In genomic region chr12:55389132-55390081, GRCm38 (mm10) we compare ENCODE assay signal across 8 mouse cellular contexts. TPM values are rescaled to one million over a fixed set of nuclear protein-coding genes. Genes with fewer than 3 reads are reported as not detected.
DNase-seq lines count a peak whose midpoint lies in the region; ATAC-seq lines count a peak whose summit lies in the region.

No protein-coding gene starts in this region.

- ATAC-seq in kidney, embryonic 15.5 days (replicated peaks; ENCODE audit: low FRiP score), result no peak

- H3K9me3 ChIP-seq in kidney, embryonic 15.5 days (replicated peaks), result no peaks in the 10 kb centered on the region

- DNase-seq in kidney, adult 11 months, result no peak
- peak; percentile 83 for DNase-seq in MEL-GATA-1-ER (ENCODE audit: extremely low read depth, low read depth)
- peak; percentile 72 for DNase-seq in induced T-regulatory cell, adult 2 months (ENCODE audit: low read depth)
- peak; percentile 65 for DNase-seq in naive thymus-derived CD4-positive, alpha-beta T cell, adult 2 months (ENCODE audit: low read depth)
- DNase-seq in testis, postnatal 10 days (ENCODE audit: low spot score), result no peak
- DNase-seq in layer of hippocampus, adult 9-10 months (ENCODE audit: low spot score), result no peak
- DNase-seq in left cerebral cortex, adult 8-10 months (ENCODE audit: low spot score in 2 of 2), result no peak

- H3K27ac ChIP-seq in kidney, embryonic 15.5 days, result peak overlapping the region; percentile 51; the same call in 1 of the 2 replicates

- H3K36me3 ChIP-seq in kidney, embryonic 15.5 days, result no peaks in the 10 kb centered on the region

- H3K27me3 ChIP-seq in kidney, embryonic 15.5 days, result no peaks in the 10 kb centered on the region

- WGBS in kidney, embryonic 15.5 days, result 70% methylated on average over 17 of the region's 17 CpGs

- H3K4me1 ChIP-seq in kidney, embryonic 15.5 days, result peaks cover 21% of the 10 kb centered on the region

- H3K4me3 ChIP-seq in kidney, embryonic 15.5 days (replicated peaks), result no peak overlapping the region

- H3K9ac ChIP-seq in kidney, embryonic 15.5 days, result no peak overlapping the region

- H3K4me2 ChIP-seq in kidney, embryonic 15.5 days, result no peak overlapping the region

RNA-seq across cellular contexts. Expression of gene Psma6, which starts 5.4 kb away (rescaled TPM):
- 405 and 435 TPM in 2 replicates for polyA plus RNA-seq in kidney, embryonic 15.5 days (2015; fragmentation: Nextera tagmentation; extraction: Ambion mirVana)
- total RNA-seq in left cerebral cortex, adult 8-10 months (2022), result 100 to 1,000 TPM; 137 to 150 (median 142) TPM

Comparison
In these comparisons a context has a peak if more than half of its experiments do, and no peak if none do; other contexts are left out.
1. DNase-seq: peak in MEL-GATA-1-ER (single experiment), induced T-regulatory cell, adult 2 months (single experiment) and naive thymus-derived CD4-positive, alpha-beta T cell, adult 2 months (single experiment); none in kidney, adult 11 months (single experiment), testis, postnatal 10 days (single experiment), layer of hippocampus, adult 9-10 months (single experiment) and left cerebral cortex, adult 8-10 months (0 of 2).